Mouse (Mus musculus) heart, postnatal 0 days (tissue): Measurements from ENCODE around the gene Ly6g6e. TPM values are rescaled to one million over a fixed set of nuclear protein-coding genes. Genes with fewer than 3 reads are reported as not detected.

Experiments used
- ATAC-seq: fragments of 200-750 bp; cut with Nextera tagmentation; 2 replicates; pipeline ENCODE4 v1.8.0; 2017; ENCODE audit warnings: low read depth, moderate number of reproducible peaks, moderate library complexity; ENCODE audit not compliant: insufficient read depth
- DNase-seq: peaks from one replicate; pipeline ENCODE4 v3.0.0-alpha.2; 2016; ENCODE audit warnings: low spot score
- H3K27ac ChIP-seq: fragments of 300-500 bp; sonication (generic); 2 replicates; pipeline ENCODE4 v1.5.1; 2014; ENCODE audit warnings: low read depth, mild to moderate bottlenecking
- H3K27me3 ChIP-seq: fragments of 300-500 bp; sonication (generic); 2 replicates; pipeline ENCODE4 v1.6.1; 2014; ENCODE audit warnings: low read length, mixed read lengths; ENCODE audit not compliant: control insufficient read depth, insufficient read depth
- H3K36me3 ChIP-seq: fragments of 300-500 bp; sonication (generic); replicated peaks from 2 replicates; pipeline ENCODE4 v1.6.1; 2014; ENCODE audit warnings: low read length, mixed read lengths; ENCODE audit not compliant: control insufficient read depth, insufficient read depth
- H3K4me1 ChIP-seq: fragments of 300-500 bp; sonication (generic); 2 replicates; pipeline ENCODE4 v1.6.1; 2014; ENCODE audit warnings: antibody characterized with exemption; ENCODE audit not compliant: control insufficient read depth, insufficient read depth
- H3K4me2 ChIP-seq: fragments of 300-500 bp; sonication (generic); 2 replicates; pipeline ENCODE4 v1.6.1; 2014; ENCODE audit warnings: low read depth, mild to moderate bottlenecking, low read length, moderate library complexity
- H3K4me3 ChIP-seq: fragments of 300-500 bp; sonication (generic); 2 replicates; pipeline ENCODE4 v1.5.1; 2014; ENCODE audit warnings: low read depth, low read length
- H3K9ac ChIP-seq: fragments of 300-500 bp; sonication (generic); replicated peaks from 2 replicates; pipeline ENCODE4 v1.6.1; 2014; ENCODE audit warnings: low read depth, low read length, mixed read lengths
- H3K9me3 ChIP-seq: fragments of 300-500 bp; sonication (generic); replicated peaks from 2 replicates; pipeline ENCODE4 v1.6.1; 2016; ENCODE audit warnings: low read length; ENCODE audit not compliant: control insufficient read depth
- CTCF ChIP-seq: IDR thresholded peaks from 2 replicates; pipeline ENCODE4 v1.5.1; 2016; ENCODE audit warnings: antibody characterized with exemption, control low read depth, low read depth
- EP300 ChIP-seq: IDR thresholded peaks from 2 replicates; pipeline ENCODE4 v1.6.1; 2016; ENCODE audit warnings: antibody characterized with exemption, low read depth
- WGBS: fragments of 180-500 bp; shearing (Covaris S2); extraction: QIAGEN DNeasy Blood & Tissue Kit; methylation state at CpG from one replicate; pipeline ENCODE4 v1.1.7; 2014; 5-methylcytosine and 5-hydroxymethylcytosine counted together
- polyA plus RNA-seq: library from polyadenylated mRNA; unstranded; fragments of >200 nt; fragmentation: Nextera tagmentation; extraction: Ambion mirVana; gene quantifications from 2 replicates; pipeline ENCODE4 v1.2.1, GENCODE M21; 2015
- total RNA-seq: library from RNA; depleted of rRNA; stranded (reverse); fragments of >200 nt; gene quantifications from 2 replicates; pipeline ENCODE4 v1.2.3, GENCODE M21; 2014; ENCODE audit warnings: low replicate concordance

Ly6g6e gene
- total and polyA plus RNA-seq, 2 experiments from 2014 or later, result 0.22 to 1.6 TPM

- H3K9ac ChIP-seq, result 0 out of 2 replicates have a peak overlapping the region, but pooled peaks have one; percentile 1
- DNase-seq, result peak; percentile 26
- H3K4me1 ChIP-seq, result no peaks in the 10 kb centered on the region
- no peak overlapping the region for H3K27ac ChIP-seq
- ATAC-seq, result no peak
- no peak overlapping the region for H3K4me3 ChIP-seq
- WGBS, result 30% methylated on average over 13 of the region's 13 CpGs
- no peaks in the 10 kb centered on the region for H3K27me3 ChIP-seq
- H3K9me3 ChIP-seq, result no peaks in the 10 kb centered on the region
- no peak for TF ChIP-seq EP300
- peak; percentile 59 for TF ChIP-seq CTCF
- peaks cover 35% of the 10 kb centered on the region for H3K36me3 ChIP-seq
- no peak overlapping the region for H3K4me2 ChIP-seq
These were observed 29.2 kb downstream of the Ly6g6e start for GRCm38 (mm10) chr17:35105740-35106389.

- Histone ChIP-seq H3K4me2 (no peak overlapping the region), H3K9ac (no peak overlapping the region), H3K27me3 (no peaks in the 10 kb centered on the region), H3K9me3 (no peaks in the 10 kb centered on the region), H3K4me3 (no peak overlapping the region), H3K36me3 (peaks cover 29% of the 10 kb centered on the region), H3K27ac (no peak overlapping the region), H3K4me1 (no peaks in the 10 kb centered on the region)
- 58% methylated on average over 3 of the region's 3 CpGs for WGBS
- DNase-seq (no peak), ATAC-seq (no peak)
- TF ChIP-seq CTCF (peak; percentile 11; the same call in 1 of the 2 replicates), EP300 (no peak)
These were observed 29.8 kb downstream of the Ly6g6e start for GRCm38 (mm10) chr17:35106522-35106921.

GRCm38 (mm10) chr17:35108097-35108496, 31.4 kb downstream of the Ly6g6e start, which contains the start of gene Ly6g5c:
Gene Ly6g5c (plus strand): TSS chr17:35108279.
- no peak within 1 kb of the TSS for H3K9ac ChIP-seq
- H3K27me3 ChIP-seq, result no peaks in the 10 kb centered on the region
- ATAC-seq, result no peak
- peaks cover 14% of the 10 kb centered on the region; the same call in 1 of the 2 replicates for H3K36me3 ChIP-seq
- H3K27ac ChIP-seq, result no peak within 1 kb of the TSS
- H3K4me2 ChIP-seq, result no peak within 1 kb of the TSS
- no peaks in the 10 kb centered on the region for H3K4me1 ChIP-seq
- DNase-seq, result no peak
- 81% methylated on average over 6 of the region's 6 CpGs for WGBS
- no peak within 1 kb of the TSS for H3K4me3 ChIP-seq
- H3K9me3 ChIP-seq, result no peaks in the 10 kb centered on the region
- no peak for TF ChIP-seq CTCF
- TF ChIP-seq EP300, result no peak

- TF ChIP-seq CTCF, result no peak
- no peak for TF ChIP-seq EP300
- Histone ChIP-seq H3K9me3 (no peaks in the 10 kb centered on the region), H3K4me3 (no peak overlapping the region), H3K4me2 (peak overlapping the region; percentile 41), H3K9ac (no peak overlapping the region), H3K27me3 (no peaks in the 10 kb centered on the region), H3K4me1 (no peaks in the 10 kb centered on the region), H3K36me3 (peaks cover 23% of the 10 kb centered on the region), H3K27ac (peak overlapping the region; percentile 49)
- peak; percentile 25; the same call in 1 of the 2 replicates for ATAC-seq
- WGBS, result 61% methylated on average over 9 of the region's 9 CpGs
- peak; percentile 33 for DNase-seq
These were observed 35.1 kb downstream of the Ly6g6e start for GRCm38 (mm10) chr17:35111774-35112173.

- Histone ChIP-seq H3K4me1 (no peaks in the 10 kb centered on the region), H3K36me3 (peaks cover 47% of the 10 kb centered on the region), H3K27me3 (no peaks in the 10 kb centered on the region), H3K4me3 (no peak within 1 kb of the TSS), H3K9ac (no peak within 1 kb of the TSS), H3K4me2 (no peak within 1 kb of the TSS), H3K9me3 (no peaks in the 10 kb centered on the region), H3K27ac (no peak within 1 kb of the TSS)
- no peak for DNase-seq
- WGBS, result 87% methylated on average over 8 of the region's 8 CpGs
- ATAC-seq, result no peak
- TF ChIP-seq EP300, result no peak
- peak; percentile 43 for TF ChIP-seq CTCF
These were observed 38.6 kb downstream of the Ly6g6e start, which contains the start of gene Ly6g5b for GRCm38 (mm10) chr17:35115046-35116019. Gene Ly6g5b (minus strand): TSS chr17:35115428.
